Mouse (Mus musculus) CH12.LX (cell line): Measurements from ENCODE around the gene Gclm.

Source experiments
- CHD1 ChIP-seq: IDR thresholded peaks from 2 replicates; pipeline ENCODE4 v1.6.1; 2012; ENCODE audit warnings: low read depth, low read length, improper control_type of control experiment, inconsistent platforms
- CTCF ChIP-seq, 2 experiments: IDR thresholded peaks in 1 of 2; conservative IDR thresholded peaks in 1 of 2; 2 replicates each; pipeline ENCODE4 v1.5.1; 2011 to 2012; ENCODE audit warnings: low read depth in 2 of 2, low read length in 2 of 2, improper control_type of control experiment in 1 of 2, inconsistent platforms in 1 of 2, mild to moderate bottlenecking in 1 of 2, moderate library complexity in 1 of 2
- ETS1 ChIP-seq: conservative IDR thresholded peaks from 2 replicates; pipeline ENCODE4 v1.6.1; 2012; ENCODE audit warnings: low read depth, mild to moderate bottlenecking, inconsistent platforms, low read length, improper control_type of control experiment, moderate library complexity
- JUND ChIP-seq: conservative IDR thresholded peaks from 2 replicates; pipeline ENCODE4 v1.6.1; 2011; ENCODE audit warnings: low read depth, low read length, improper control_type of control experiment
- MYC ChIP-seq: IDR thresholded peaks from 2 replicates; pipeline ENCODE4 v1.6.1; 2011; ENCODE audit warnings: low read depth, mild to moderate bottlenecking, improper control_type of control experiment, low read length

DNA sequence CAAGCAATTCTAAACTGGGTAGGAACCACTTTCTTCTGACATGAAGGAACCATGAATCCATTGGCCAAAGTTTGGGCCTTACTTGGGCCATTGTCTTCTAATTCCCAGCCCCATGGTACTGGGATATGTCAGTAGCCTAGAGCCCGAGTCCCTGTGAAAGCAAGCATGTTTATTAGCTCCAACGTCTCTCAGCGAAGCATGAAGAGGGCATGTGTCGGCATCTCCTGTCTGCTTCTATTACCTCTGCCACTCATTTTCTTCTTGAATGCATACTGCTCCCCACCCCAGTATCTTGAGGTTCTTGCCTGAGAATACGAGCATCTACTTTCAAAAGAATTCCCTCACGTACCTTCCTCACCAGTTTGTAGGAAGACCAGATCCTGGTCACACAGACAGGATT, 39.6 kb upstream of the Gclm start:
- TF ChIP-seq MYC (no peak), JUND (no peak), CHD1 (no peak), ETS1 (no peak), CTCF (conservative IDR thresholded peaks at IDR 0.05 in 1 of 2, IDR thresholded peaks at IDR 0.05 in 1 of 2; ENCODE audit: low read depth in 2 of 2, low read length in 2 of 2) (no peak)
